Mouse (Mus musculus) neural tube, embryonic 10.5 days (tissue): ENCODE results near the gene Prss53.
"Not testable (repeated sequence)": the region's sequence is repeated elsewhere in the genome, so short reads cannot be mapped to it uniquely, and the experiment has no call there.

Source experiments
- DNase-seq: peaks from one replicate; pipeline ENCODE4 v3.0.0-alpha.2; 2017; ENCODE audit warnings: low spot score; ENCODE audit errors: extremely low spot score

Gene Prss53

DNA sequence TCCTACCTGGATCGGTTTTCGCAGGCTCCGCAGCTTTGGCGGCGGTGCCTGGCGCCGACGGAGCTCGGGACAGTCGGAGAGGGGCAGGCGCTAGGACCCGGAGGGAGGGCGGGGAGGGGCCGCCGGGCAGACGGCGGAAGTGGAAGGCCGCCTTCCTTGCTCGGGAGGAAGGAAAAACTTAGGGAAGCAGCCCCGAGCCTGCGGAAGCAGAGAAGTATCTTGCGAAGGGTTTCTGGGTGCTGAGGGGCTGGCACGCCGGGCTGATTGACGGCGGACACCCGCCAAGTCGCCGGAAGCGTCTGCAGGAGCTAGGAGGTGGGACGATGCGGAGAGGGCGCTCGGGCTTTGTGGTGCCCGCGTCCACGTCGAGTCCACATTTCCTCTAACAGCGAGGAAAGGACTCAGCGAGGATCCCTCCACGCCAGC lies 14.7 kb downstream of the Prss53 start, which contains the start of gene Zfp646:
Zfp646 (plus strand) TSS at position 181 of the 426 bp plus-strand sequence.
- peak; percentile 93 for DNase-seq

DNA sequence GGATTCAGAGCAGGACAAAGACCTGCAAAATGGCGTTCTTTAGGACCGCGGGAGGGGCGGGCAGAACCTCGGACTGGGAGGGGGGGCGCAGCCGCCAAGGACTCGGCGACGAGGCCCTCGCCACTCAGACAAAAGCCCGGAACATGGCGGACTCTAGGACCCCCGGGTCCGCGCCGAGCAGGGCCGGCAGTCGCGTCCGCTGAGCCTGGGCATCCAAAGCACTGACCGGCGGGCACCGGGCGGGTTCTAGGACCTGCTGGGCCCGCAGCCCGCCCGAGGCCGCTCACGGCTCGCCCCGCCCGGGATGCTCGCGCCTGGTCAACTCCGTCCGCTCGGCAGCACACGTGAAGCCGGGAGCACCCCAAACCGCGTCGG lies 15.2 kb downstream of the Prss53 start:
- peak; percentile 100 for DNase-seq

DNA sequence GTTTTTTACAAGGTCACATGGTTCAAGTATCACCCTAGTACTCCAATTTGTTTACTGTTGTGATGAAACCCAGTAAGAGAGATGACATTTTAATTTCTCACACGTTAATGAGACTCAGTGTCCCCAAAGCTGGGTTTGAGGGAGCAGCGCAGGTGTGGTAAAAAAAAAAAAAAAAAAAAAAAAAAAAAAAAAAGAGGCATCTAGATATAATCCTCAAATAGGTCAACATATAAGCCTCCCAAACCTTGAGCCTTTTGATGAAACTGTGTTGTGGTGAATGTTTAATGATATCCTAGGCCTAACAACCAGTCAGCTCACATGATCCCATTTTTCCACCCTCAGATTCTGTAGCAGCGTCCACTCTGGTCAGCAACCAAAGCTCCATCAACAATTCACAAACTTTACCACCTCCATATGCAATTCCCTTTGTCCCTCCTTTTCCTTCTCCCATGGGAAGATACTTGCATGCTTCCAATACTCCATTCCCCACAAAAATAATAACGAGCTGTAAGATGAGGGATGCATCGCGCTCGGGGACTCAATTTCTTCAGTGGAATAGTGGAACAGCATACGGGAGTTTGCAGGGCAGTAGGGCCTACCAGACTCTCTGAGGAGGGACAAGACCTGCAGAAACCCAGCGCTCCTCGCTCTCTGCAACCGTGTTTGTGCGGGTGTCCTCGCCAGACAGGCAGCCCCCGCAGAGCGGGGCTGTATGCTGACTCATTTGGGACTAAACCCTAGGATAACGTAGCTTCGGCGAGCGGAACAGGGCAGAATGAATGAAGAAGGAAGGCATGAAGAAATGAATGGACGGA lies 15.8 kb downstream of the Prss53 start:
- DNase-seq = no peak

DNA sequence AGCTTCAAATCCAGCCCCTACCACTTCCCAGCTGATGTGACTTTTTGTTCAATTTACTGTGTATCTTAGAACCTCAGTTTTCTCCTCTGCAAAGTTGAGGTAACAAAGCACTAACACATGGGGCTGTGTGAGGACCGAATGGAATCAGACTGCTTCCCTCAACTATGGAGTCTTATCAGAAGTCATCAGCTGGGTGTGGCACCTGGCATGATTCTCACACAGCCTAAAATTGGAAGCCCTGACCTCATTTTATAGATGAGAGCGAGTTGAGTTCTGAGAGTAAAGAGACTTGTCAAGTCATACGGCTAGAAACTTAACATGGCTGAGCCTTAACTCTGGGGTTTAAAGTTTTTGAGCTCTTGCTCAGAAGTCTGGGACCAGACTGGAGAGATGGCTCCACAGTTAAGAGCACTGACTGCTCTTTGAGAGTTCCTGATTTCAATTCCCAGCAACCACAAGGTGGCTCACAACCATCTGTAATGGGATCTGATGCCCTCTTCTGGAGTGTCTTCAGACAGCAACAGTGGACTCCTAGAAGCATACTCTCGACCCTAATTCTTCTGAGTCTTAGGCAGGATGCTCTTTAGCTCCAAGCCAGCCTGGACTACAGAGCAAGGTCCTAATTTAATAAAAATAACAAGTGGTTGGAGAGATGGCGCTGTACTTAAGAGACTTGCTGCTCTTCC lies 20.5 kb downstream of the Prss53 start:
- no peak for DNase-seq

DNA sequence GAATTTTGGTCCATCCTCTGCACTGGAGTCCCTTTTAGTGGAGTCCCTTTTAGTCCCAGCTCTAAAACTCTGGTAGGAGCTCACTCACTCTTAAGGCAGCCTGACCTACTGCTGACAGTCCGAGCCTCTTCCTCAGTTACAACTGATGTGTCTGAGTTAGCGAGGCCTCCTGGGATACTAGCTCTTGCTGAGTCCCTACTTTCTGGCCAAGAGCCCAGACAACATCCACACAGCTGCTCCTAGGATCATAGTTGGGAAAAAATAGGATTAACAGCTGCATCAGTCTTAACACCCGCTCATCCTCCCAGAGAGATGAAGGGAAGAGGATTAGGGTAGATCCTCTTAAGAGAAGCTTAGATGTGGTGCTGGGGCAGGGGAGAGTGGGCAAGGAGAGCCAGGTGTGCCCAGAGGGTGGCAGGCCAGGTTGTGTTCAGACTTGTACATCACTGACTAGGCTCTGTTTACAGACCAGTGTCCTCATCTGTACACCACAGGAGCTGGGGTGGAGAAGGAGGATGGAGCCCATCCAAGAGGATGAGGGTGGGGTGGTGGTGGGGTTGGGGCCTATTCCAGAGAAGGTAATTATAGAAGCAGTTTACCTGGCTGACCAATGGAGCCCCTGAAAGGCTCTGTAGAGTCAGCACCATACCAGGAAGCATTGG lies 21.5 kb downstream of the Prss53 start:
- no peak for DNase-seq

DNA sequence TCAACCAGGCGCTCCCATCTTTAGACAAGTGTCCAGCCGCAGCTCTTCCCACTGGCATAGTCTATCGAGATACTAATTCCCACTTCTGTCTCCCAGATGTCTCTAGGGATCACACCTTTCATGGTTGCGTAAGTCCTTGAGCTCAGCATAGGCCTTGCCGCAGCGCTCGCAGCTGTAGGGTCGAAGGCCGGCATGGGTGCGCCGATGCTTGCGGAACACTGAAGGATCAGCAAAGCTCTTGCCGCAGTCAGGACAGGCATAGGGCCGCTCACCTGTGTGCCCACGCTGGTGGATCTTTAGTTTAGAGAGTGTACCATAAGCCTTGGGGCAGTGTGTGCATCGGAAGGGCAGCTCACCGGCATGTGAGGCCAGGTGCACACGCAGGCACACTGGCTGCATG lies 23.1 kb downstream of the Prss53 start:
- no peak for DNase-seq

DNA sequence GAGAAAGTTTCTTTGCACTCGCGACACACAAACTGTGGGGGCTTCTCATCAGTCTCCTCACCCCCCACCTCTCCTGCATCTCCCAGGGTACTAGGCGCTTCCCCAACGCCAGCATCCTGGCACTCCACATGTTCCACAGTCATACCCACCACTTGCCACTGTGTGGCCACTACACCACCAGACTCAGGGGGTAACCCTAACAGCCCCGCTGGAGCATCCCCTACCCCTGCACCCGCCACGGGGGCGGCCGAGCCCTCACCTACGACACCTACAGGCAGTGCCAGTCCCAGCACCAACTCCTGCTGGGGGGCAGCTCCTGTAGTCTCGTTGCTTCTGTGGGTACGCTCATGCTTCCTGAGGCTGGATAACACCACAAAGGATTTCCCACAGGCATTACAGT lies 24.3 kb downstream of the Prss53 start:
- DNase-seq = no peak

DNA sequence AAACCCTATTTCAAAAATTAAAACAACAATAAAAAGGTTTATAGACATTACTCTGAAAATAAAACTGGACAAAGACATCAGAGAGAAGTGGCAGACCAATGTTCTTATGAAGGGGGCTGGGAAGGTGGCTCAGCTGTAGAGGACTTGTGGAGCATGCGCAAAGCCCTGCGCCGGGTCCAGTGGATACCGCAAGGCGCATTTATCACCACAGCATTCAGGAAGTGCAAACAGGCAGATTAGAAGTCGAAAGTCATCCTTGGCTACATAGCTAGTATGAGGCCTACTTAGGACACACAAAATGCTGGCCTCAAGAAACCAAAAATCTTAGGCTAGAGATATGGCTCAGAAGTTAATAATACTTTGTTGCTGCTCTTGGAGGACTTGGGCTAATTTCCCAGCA lies 32.5 kb downstream of the Prss53 start:
- no peak for DNase-seq

DNA sequence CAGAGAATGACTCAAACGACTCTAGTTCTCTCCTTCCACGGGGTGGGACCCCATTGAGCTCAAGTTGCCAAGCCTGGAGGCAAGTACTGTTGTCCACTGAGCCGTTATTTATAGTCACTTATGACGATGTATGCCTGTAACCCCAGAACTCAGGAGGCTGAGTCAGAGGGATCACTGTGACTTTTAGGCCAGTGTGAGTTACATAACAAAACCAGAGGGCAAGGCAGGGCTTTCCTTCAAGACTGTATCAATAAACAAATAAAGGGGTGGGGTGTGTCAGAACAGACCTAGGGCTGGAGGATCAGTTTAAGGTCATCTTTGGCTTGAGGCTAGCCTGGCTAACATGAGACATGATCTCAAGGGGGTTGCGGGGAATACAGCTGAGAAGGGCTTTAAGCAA lies 39.9 kb downstream of the Prss53 start:
- DNase-seq = no peak

DNA sequence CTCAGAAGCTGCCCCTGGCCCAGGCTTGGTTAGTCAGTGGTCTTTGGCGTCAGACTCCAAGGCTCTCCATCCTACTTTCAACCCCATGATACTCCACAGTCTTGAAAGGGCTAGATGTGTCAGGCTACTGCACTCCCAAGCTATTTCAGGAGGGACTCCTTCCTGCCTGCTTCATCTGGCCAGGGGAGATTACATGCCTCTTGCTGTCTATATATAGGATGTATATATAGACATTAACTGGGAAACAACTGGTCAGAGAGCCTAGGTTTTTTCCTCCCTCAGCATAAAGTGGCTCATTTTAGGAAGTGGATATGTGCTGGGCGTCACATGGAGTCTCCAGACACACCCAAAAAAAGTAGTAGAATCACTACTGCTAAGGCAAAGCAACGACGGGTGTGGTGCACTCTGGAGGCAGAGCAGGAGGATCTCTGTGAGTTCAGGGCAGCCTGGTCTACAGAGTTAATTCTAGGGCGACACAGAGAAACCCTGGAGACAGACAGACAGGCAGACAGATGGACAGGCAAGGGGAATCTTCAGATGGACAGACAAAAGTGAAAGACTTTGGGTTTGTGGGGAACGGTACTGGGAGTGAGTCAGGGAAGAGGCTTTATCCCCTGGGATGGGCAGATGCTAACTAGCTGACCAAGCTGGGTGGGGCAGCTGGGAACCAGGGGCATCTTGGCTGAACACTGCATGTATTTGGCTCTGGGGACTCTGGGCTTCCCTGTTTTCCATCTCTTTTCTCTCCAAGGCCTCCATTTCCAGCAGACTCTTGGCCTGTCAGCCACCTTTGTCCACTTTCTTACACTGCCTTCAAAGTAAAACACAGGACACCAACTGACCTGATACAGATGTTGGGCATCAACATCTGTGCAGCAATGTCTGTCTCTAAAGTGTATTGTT lies 40.5 kb downstream of the Prss53 start:
- DNase-seq = no peak

DNA sequence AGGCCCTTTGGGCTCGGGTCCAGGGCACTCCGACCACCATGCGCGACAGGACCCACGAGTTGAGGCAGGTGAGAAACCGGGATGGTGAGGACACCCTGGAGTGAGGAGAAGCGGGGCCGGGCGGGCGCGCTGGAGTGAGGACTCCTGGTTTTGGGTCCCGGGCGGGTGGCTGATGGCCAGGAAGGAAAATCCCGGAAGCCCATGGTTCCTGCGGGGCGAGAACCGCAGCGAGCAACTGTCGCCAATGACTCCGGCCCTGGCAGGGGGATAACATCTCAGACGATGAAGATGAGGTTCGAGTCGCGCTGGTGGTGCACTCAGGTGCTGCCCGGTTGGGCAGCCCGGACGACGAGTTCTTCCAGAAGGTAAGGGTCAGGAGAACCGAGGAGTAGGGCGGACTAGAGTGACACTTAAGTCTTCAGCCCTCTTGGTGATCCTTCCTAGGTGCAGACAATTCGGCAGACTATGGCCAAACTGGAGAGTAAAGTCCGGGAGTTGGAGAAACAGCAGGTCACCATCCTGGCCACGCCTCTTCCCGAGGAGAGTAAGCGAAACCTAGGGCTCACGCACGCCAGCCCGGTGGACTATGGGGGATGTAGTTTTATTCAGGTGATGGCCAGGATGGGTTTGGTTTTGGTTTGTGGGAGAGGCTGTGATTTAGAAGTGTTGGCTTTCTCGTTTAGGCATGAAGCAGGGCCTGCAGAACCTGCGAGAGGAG lies 48.6 kb downstream of the Prss53 start:
- DNase-seq = peak; percentile 64

DNA sequence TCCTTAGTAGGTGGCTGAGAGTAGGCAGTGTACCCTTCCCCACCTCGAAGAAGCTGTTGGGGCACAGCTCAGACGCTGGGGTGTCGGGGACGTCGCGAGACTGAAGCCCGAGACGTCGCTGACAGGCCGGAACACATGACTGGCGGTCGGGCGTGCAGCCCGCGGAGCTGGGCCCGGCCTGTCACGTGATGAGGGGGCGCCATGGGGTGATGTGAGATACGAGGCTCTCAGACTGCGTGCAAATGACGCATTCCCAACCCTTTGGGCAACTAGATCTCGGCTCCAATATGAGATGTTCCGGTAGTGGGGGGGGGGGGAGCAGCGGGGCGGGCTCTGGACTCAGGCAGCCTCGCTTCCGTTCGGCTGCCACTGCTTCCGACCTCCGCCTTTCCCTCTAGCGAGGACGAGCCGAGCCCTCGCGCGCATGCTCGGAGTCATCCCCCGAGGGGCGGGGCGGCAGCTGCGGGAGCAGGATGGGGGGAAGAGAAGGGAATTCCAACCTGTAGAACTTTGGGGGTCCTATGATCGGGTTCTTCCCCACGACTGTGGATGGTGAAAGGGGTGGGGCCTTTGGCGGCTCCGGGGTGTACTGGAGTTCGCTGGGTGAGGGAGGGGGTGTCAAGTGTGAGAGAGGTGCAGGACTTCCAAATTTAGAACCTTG lies 49.3 kb downstream of the Prss53 start:
- DNase-seq = peak; percentile 90

DNA sequence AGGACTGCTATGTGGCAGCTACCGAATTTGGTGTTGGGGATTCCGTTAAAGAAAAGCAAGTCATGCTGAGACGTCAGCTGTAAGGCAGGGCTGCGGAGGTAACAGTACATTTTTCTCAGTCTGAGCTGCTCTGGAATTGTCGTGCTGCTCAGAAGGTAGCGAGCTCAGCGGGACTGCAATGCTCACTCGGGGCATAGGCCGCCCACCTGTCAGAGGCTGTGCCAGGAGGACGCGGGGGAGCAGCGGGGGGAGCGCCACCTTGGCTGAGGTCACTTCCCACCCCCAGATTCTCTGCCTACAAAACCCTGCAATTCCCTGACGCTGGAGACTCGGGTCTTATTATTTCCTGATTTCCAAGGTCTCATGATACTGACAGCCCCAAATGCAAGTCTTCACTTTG lies 49.9 kb downstream of the Prss53 start:
- no peak for DNase-seq

DNA sequence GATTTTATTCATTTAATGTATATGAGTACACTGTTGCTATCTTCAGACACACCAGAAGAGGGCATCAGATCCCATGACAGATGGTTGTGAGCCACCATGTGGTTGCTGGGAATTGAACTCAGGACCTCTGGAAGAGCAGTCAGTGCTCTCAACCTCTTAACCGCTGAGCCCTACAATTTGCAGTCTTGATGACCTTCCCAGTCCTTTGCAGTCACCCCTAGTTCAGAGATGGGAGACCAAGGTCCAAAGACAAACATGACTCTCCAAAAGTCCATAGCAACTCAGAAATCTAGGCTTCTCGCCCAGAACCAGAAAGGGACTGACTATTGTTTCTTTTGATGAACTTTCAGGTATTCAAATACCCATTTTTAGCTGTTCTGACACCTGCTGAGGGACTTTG lies 50.7 kb downstream of the Prss53 start:
- not testable (repeated sequence) for DNase-seq

DNA sequence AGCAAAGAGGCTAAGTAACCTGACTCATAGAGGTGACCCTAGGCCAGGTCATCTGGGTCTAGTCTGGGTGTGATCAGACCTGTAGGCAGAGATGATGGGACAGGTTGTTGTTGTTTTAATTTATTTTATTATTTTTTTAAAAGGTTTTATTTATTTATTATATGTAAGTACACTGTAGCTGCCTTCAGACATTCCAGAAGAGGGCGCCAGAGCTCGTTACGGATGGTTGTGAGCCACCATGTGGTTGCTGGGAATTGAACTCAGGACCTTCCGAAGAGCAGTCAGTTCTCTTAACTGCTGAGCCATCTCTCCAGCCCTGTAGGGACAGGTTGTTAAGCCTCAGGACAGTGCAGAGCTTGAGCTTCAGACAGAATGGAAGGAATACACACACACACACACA lies 52.9 kb downstream of the Prss53 start:
- DNase-seq = not testable (repeated sequence)

DNA sequence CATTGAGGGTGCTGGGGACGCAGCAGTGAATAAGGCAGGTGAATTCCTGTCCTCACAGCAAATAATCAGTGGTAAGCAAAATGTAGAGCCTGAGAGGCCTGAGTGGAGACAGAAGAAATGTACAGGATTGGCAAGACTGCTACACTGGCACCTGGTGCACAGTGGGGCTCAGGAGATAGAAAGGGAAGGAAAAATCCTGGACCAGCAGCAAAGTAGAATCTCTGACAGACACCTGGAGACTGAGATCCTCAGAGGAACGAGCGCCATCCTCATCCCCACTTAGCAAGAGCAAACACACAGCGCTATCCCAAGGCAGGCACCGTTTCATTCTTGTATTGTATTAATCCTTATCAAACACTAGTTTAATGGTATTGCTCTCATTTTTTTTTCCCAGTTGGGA lies 53.3 kb downstream of the Prss53 start:
- DNase-seq = no peak
